Mouse (Mus musculus): ENCODE data around the gene Atg14.

GRCm38 (mm10) chr14:47522301-47522700 is 48.1 kb downstream of the Atg14 start:
- TF ChIP-seq CTCF (conservative IDR thresholded peaks at IDR 0.05; ENCODE audit: insufficient read depth, insufficient read length, low read depth, low read length) (no peak), POLR2A (IDR thresholded peaks at IDR 0.05; ENCODE audit: low read depth, low read length) (no peak)

Measured in kidney, adult 2 months (tissue).